Mouse (Mus musculus) kidney, postnatal 0 days (tissue): ENCODE results near the gene Brpf3. TPM values are rescaled to one million over a fixed set of nuclear protein-coding genes. Genes with fewer than 3 reads are reported as not detected.
"Not testable (repeated sequence)": the region's sequence is repeated elsewhere in the genome, so short reads cannot be mapped to it uniquely, and the experiment has no call there.

Source experiments
- ATAC-seq: fragments of 200-750 bp; cut with Nextera tagmentation; replicated peaks from 2 replicates; pipeline ENCODE4 v1.8.0; 2017; ENCODE audit warnings: low read depth, moderate number of reproducible peaks, moderate TSS enrichment, moderate library complexity; ENCODE audit not compliant: low FRiP score
- DNase-seq: peaks from one replicate; pipeline ENCODE4 v3.0.0-alpha.2; 2016; ENCODE audit warnings: low spot score
- H3K27ac ChIP-seq: fragments of 300-500 bp; sonication (generic); 2 replicates; pipeline ENCODE4 v1.5.1; 2014; ENCODE audit warnings: mild to moderate bottlenecking
- H3K27me3 ChIP-seq: fragments of 300-500 bp; sonication (generic); 2 replicates; pipeline ENCODE4 v1.6.1; 2014; ENCODE audit warnings: low read length, mixed read lengths; ENCODE audit not compliant: insufficient read depth
- H3K36me3 ChIP-seq: fragments of 300-500 bp; sonication (generic); 2 replicates; pipeline ENCODE4 v1.6.1; 2014; ENCODE audit warnings: low read length, mixed read lengths; ENCODE audit not compliant: insufficient read depth
- H3K4me1 ChIP-seq: fragments of 300-500 bp; sonication (generic); replicated peaks from 2 replicates; pipeline ENCODE4 v1.6.1; 2014; ENCODE audit warnings: antibody characterized with exemption, low read length, mixed read lengths; ENCODE audit not compliant: insufficient read depth
- H3K4me2 ChIP-seq: fragments of 300-500 bp; sonication (generic); 2 replicates; pipeline ENCODE4 v1.6.1; 2014; ENCODE audit warnings: mild to moderate bottlenecking, low read length, moderate library complexity, mixed read lengths
- H3K4me3 ChIP-seq: fragments of 300-500 bp; sonication (generic); replicated peaks from 2 replicates; pipeline ENCODE4 v1.5.1; 2014; ENCODE audit warnings: low read depth, low read length
- H3K9ac ChIP-seq: fragments of 300-500 bp; sonication (generic); 2 replicates; pipeline ENCODE4 v1.6.1; 2014; ENCODE audit warnings: low read depth, low read length
- H3K9me3 ChIP-seq: fragments of 300-500 bp; sonication (generic); replicated peaks from 2 replicates; pipeline ENCODE4 v1.6.1; 2016; ENCODE audit warnings: low read length, inconsistent platforms, mixed read lengths
- CTCF ChIP-seq: IDR thresholded peaks from 2 replicates; pipeline ENCODE4 v1.5.1; 2016; ENCODE audit warnings: antibody characterized with exemption, low read depth, mild to moderate bottlenecking, moderate library complexity
- WGBS: fragments of 180-500 bp; shearing (Covaris S2); extraction: QIAGEN DNeasy Blood & Tissue Kit; methylation state at CpG from one replicate; pipeline ENCODE4 v1.1.7; 2014; 5-methylcytosine and 5-hydroxymethylcytosine counted together
- polyA plus RNA-seq: library from polyadenylated mRNA; unstranded; fragments of >200 nt; fragmentation: Nextera tagmentation; extraction: Ambion mirVana; gene quantifications from 2 replicates; pipeline ENCODE4 v1.2.1, GENCODE M21; 2015

Gene Brpf3
- polyA plus RNA-seq, 1 experiment from 2014 or later = 8.3 TPM

DNA sequence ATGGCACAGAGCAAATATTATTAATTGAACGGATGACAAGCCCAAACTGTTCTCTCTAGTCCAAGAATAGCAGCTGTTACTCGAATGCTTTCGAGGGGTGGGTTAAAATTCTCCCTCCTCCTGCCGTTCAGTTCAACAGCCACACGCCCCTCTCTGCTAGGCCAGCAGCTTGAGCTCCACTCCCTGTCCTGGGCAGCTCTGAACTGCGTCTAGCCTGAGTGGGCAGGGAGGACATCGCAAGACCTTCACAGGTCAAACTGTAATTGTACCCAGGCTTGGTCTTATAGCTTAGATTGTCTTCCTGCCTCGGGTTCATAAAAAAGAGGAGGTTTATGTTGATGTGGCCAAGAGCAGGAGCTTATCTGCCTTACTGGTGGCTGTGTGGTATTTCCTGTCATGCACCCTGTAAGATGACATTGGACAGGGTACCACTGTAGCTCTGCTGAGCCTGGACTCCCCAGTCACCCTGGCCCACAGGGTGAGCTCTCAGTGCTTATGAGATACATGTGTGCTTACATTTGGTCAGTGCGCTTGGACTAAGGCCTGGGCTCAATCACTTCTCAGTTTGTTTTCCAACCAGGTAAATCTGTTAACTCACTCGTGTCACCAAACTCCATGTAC, 14.6 kb downstream of the Brpf3 start:
- Histone ChIP-seq H3K36me3 (peaks cover 42% of the 10 kb centered on the region), H3K4me3 (no peak overlapping the region), H3K9me3 (no peaks in the 10 kb centered on the region), H3K4me1 (no peaks in the 10 kb centered on the region), H3K27ac (no peak overlapping the region), H3K9ac (no peak overlapping the region), H3K27me3 (no peaks in the 10 kb centered on the region), H3K4me2 (no peak overlapping the region)
- 46% methylated on average over 10 of the region's 10 CpGs for WGBS
- ATAC-seq (no peak), DNase-seq (peak; percentile 58)
- no peak for TF ChIP-seq CTCF

DNA sequence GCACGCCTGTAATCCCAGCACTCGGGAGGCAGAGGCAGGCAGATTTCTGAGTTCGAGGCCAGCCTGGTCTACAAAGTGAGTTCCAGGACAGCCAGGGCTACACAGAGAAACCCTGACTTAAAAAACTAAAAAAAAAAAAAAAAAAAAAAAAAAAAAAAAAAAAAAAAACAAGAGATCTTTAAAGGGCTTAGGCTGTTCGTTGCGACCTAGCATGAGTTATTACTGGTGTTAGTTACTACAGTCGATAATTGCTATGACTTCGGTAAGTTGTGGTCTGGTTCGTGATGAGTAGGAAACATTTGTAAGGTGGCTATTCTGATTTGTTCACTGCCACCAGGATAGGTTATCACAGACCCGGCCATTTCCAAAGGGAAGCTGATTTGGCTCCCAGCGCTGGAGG, 15.4 kb downstream of the Brpf3 start:
- DNase-seq, H3K9ac ChIP-seq, H3K4me1 ChIP-seq, ATAC-seq, H3K27me3 ChIP-seq, H3K4me2 ChIP-seq, H3K4me3 ChIP-seq, H3K27ac ChIP-seq, H3K9me3 ChIP-seq: not testable (repeated sequence)
- peaks cover 45% of the 10 kb centered on the region for H3K36me3 ChIP-seq
- 88% methylated on average over 10 of the region's 10 CpGs for WGBS

DNA sequence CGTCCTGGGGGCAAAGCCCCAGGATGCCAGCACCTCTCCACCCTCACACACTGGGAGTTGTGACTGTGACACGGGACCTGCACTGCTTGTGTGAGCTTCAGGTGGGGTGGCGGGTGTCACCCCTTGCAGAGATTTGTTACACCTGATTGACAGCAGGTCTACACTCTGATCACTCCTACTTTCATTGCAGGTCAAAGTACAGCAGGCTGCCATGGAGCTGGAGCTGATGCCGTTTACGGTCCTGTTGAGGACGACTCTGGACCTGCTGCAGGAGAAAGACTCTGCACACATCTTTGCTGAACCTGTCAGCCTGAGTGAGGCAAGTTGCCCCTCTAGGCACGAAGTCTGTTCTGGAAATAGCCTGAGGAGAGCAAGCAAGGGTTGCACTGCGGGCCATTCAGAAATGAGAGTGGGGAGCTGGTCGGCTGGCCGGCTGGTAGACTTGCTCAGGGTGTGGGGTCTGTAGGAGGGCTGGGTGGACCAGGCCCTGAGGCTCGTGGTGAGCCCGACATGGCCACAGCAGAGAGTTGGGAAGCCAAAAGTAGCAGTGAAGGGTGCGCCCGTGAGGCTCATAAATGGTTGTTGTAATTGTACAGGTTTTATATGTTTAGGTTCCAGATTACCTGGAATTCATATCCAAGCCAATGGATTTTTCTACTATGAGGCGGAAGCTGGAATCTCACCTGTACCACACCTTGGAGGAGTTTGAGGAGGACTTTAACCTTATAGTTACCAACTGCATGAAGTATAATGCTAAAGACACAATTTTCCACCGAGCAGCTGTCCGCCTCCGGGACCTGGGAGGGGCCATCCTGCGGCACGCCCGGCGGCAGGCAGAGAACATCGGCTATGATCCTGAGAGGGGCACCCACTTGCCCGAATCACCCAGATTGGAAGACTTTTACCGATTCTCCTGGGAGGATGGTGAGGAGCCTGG, 16.3 kb downstream of the Brpf3 start:
- WGBS = 92% methylated on average over 25 of the region's 25 CpGs
- no peaks in the 10 kb centered on the region for H3K27me3 ChIP-seq
- no peak overlapping the region for H3K9ac ChIP-seq
- TF ChIP-seq CTCF = no peak
- H3K9me3 ChIP-seq = no peaks in the 10 kb centered on the region
- H3K27ac ChIP-seq = no peak overlapping the region
- no peaks in the 10 kb centered on the region for H3K4me1 ChIP-seq
- peaks cover 51% of the 10 kb centered on the region for H3K36me3 ChIP-seq
- DNase-seq (no peak), ATAC-seq (no peak)
- no peak overlapping the region for H3K4me2 ChIP-seq
- H3K4me3 ChIP-seq = no peak overlapping the region

DNA sequence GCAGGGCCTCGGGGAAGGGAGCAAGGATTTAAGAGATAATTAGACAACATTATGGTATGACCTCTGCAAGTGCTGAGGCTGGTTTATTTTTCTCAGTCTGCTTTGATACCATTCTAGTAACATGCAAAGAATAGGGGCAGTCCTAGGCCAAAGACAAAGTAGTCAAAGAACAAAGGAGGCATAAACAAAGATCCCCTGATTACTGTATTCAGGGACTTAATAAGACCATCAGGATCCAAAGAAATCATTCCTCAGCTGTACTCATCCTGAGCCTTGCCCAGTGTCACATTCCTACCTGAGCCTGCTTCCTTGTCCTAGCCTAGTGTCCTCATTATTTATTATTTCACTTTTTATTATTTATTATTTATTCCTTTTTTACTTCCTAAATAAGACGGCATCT, 19.3 kb downstream of the Brpf3 start:
- H3K36me3 ChIP-seq = peaks cover 61% of the 10 kb centered on the region
- DNase-seq = no peak
- H3K4me2 ChIP-seq = no peak overlapping the region
- no peak for TF ChIP-seq CTCF
- H3K9me3 ChIP-seq = no peaks in the 10 kb centered on the region
- H3K27ac ChIP-seq = no peak overlapping the region
- 79% methylated on average over 2 of the region's 2 CpGs for WGBS
- H3K27me3 ChIP-seq = no peaks in the 10 kb centered on the region
- no peaks in the 10 kb centered on the region for H3K4me1 ChIP-seq
- no peak overlapping the region for H3K4me3 ChIP-seq
- no peak overlapping the region for H3K9ac ChIP-seq
- no peak for ATAC-seq

DNA sequence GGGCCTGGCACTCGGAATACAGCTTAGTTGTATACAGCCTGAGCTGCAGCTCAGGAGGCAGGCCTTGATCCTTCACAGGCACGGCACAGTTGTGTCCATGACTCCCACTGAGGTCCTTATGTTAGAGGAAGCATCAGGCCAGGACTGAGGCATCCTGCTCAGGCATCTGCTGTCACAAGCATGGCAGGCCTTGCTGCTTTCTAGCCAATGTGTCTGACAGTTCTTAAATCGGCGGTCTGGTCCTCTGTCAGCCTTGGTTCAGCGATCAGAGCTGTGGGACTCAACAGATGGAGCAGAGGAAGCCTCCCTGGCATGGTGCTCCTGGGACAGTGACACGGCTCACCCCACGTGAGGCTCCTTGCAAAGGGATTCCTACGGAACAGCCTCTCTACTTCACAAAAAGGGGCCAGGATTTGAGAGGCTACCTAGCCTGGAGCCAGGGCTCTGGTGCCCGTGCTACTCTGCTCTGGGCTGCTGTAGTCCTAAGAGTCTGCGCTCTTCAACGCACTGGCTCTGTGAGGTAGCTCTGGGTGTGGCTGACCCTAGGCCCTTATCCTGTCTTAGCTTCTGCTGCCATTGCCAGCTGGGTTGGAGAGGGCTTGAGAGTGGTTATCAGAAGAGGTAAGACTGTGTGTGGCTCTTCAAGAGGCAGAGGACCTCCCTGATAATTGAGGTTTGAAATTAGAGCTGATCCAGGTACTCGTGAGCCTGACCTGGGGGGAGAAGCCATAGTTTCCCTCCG, 22.3 kb downstream of the Brpf3 start:
- Histone ChIP-seq H3K9ac (no peak overlapping the region), H3K4me3 (no peak overlapping the region), H3K27ac (no peak overlapping the region), H3K27me3 (no peaks in the 10 kb centered on the region), H3K4me1 (no peaks in the 10 kb centered on the region), H3K36me3 (peaks cover 60% of the 10 kb centered on the region), H3K4me2 (no peak overlapping the region), H3K9me3 (no peaks in the 10 kb centered on the region)
- ATAC-seq = no peak
- no peak for DNase-seq
- 80% methylated on average over 13 of the region's 13 CpGs for WGBS
- no peak for TF ChIP-seq CTCF

DNA sequence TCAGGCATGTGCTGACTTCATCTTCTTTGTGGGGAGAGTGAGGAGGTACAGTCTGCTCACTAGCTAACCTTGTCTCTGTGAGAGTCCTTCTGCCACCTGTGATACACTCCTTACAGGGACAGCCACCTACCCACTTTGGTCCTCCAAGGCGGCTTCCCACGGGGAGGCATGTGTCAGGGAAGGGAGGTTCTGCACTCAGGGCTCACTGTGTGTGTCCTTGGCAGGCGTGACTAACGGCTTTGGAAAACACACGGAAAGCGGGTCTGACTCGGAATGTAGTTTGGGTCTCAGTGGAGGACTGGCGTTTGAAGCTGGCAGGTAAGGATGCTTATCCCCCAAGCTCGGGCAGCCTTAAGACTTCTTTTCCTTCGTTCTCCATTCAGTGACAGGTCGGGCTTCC, 22.9 kb downstream of the Brpf3 start:
- no peaks in the 10 kb centered on the region for H3K9me3 ChIP-seq
- H3K36me3 ChIP-seq = peaks cover 60% of the 10 kb centered on the region
- no peak for ATAC-seq
- H3K27me3 ChIP-seq = no peaks in the 10 kb centered on the region
- no peak overlapping the region for H3K9ac ChIP-seq
- H3K4me2 ChIP-seq = no peak overlapping the region
- DNase-seq = no peak
- H3K4me3 ChIP-seq = no peak overlapping the region
- H3K27ac ChIP-seq = no peak overlapping the region
- no peak for TF ChIP-seq CTCF
- WGBS = 73% methylated on average over 11 of the region's 11 CpGs
- H3K4me1 ChIP-seq = no peaks in the 10 kb centered on the region
